Mouse (Mus musculus): ENCODE data around the gene Fam124a.

DNA sequence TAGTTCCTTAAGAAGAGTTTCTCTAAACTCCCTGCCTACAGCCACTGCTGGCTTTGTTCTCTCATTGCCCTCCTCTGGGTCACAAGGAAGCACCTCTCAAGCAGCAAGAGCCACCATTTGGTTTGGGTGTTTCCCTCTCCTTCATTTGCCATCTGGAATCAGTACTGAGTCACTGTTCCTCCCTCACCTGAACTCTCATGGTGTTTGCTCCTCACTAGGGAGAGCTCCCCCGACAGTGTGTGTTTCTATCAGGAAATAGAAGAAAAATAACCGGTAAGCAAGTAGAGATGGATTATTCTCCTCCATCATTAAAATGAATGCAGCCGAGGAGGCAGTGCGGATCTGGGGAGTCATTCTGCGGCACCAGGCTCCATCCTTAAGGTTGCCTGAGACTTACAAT lies 13.9 kb downstream of the Fam124a start:
- TF ChIP-seq EP300 (IDR thresholded peaks at IDR 0.05; ENCODE audit: low read depth) = no peak
- no peak for TF ChIP-seq CTCF (IDR thresholded peaks at IDR 0.05; ENCODE audit: low read depth)
